Mouse (Mus musculus) embryonic facial prominence, embryonic 15.5 days (tissue): Measurements from ENCODE around the gene Ciart. TPM values are rescaled to one million over a fixed set of nuclear protein-coding genes. Genes with fewer than 3 reads are reported as not detected.
"Not testable (repeated sequence)": the region's sequence is repeated elsewhere in the genome, so short reads cannot be mapped to it uniquely, and the experiment has no call there.

ENCODE experiments used
- ATAC-seq: fragments of 200-750 bp; cut with Nextera tagmentation; 2 replicates; pipeline ENCODE4 v1.8.0; 2017; ENCODE audit warnings: low read depth, moderate TSS enrichment; ENCODE audit not compliant: insufficient number of reproducible peaks, low FRiP score, low TSS enrichment
- H3K27ac ChIP-seq: fragments of 300-500 bp; sonication (generic); replicated peaks from 2 replicates; pipeline ENCODE4 v1.5.1; 2015; ENCODE audit warnings: mild to moderate bottlenecking, inconsistent platforms
- H3K27me3 ChIP-seq: fragments of 300-500 bp; sonication (generic); 2 replicates; pipeline ENCODE4 v1.6.1; 2015; ENCODE audit warnings: inconsistent platforms
- H3K36me3 ChIP-seq: fragments of 300-500 bp; sonication (generic); 2 replicates; pipeline ENCODE4 v1.6.1; 2015; ENCODE audit warnings: mild to moderate bottlenecking, inconsistent platforms
- H3K4me1 ChIP-seq: fragments of 300-500 bp; sonication (generic); 2 replicates; pipeline ENCODE4 v1.6.1; 2015; ENCODE audit warnings: inconsistent platforms
- H3K4me2 ChIP-seq: fragments of 300-500 bp; sonication (generic); replicated peaks from 2 replicates; pipeline ENCODE4 v1.6.1; 2015; ENCODE audit warnings: mild to moderate bottlenecking, inconsistent platforms
- H3K4me3 ChIP-seq: fragments of 300-500 bp; sonication (generic); replicated peaks from 2 replicates; pipeline ENCODE4 v1.5.1; 2015; ENCODE audit warnings: mild to moderate bottlenecking, inconsistent platforms
- H3K9ac ChIP-seq: fragments of 300-500 bp; sonication (generic); 2 replicates; pipeline ENCODE4 v1.6.1; 2015; ENCODE audit warnings: inconsistent platforms
- H3K9me3 ChIP-seq: fragments of 300-500 bp; sonication (generic); replicated peaks from 2 replicates; pipeline ENCODE4 v1.6.1; 2016; ENCODE audit warnings: inconsistent platforms
- WGBS: fragments of 180-500 bp; shearing (Covaris S2); methylation state at CpG from one replicate; pipeline ENCODE4 v1.1.7; 2015; 5-methylcytosine and 5-hydroxymethylcytosine counted together
- polyA plus RNA-seq: library from polyadenylated mRNA; unstranded; fragments of >200 nt; fragmentation: Nextera tagmentation; extraction: Ambion mirVana; gene quantifications from 2 replicates; pipeline ENCODE4 v1.2.1, GENCODE M21; 2015

Gene Ciart
- polyA plus RNA-seq, 1 experiment from 2014 or later: 8.2 TPM

- H3K36me3 ChIP-seq: peaks cover 3% of the 10 kb centered on the region; the same call in 1 of the 2 replicates
- H3K9me3 ChIP-seq: no peaks in the 10 kb centered on the region
- peaks cover 34% of the 10 kb centered on the region for H3K4me1 ChIP-seq
- H3K9ac ChIP-seq: no peak overlapping the region
- no peak for ATAC-seq
- peaks cover 17% of the 10 kb centered on the region; the same call in 1 of the 2 replicates for H3K27me3 ChIP-seq
- H3K4me2 ChIP-seq: no peak overlapping the region
- no peak overlapping the region for H3K27ac ChIP-seq
- WGBS: 51% methylated on average over 9 of the region's 9 CpGs
- H3K4me3 ChIP-seq: no peak overlapping the region
These were observed 19.7 kb upstream of the Ciart start for GRCm38 (mm10) chr3:95901616-95902372.

GRCm38 (mm10) chr3:95899800-95900524 lies 17.9 kb upstream of the Ciart start:
- Histone ChIP-seq H3K9me3 (no peaks in the 10 kb centered on the region), H3K9ac (no peak overlapping the region), H3K36me3 (peaks cover 5% of the 10 kb centered on the region; the same call in 1 of the 2 replicates), H3K4me2 (no peak overlapping the region), H3K27ac (no peak overlapping the region), H3K4me3 (no peak overlapping the region), H3K27me3 (peaks cover 12% of the 10 kb centered on the region; the same call in 1 of the 2 replicates), H3K4me1 (peaks cover 21% of the 10 kb centered on the region)
- ATAC-seq: no peak
- WGBS: 70% methylated on average over 13 of the region's 13 CpGs

- H3K9ac ChIP-seq, H3K4me3 ChIP-seq, H3K36me3 ChIP-seq, ATAC-seq, H3K9me3 ChIP-seq, H3K27ac ChIP-seq, H3K27me3 ChIP-seq, H3K4me2 ChIP-seq: not testable (repeated sequence)
- WGBS: 88% methylated on average over 7 of the region's 7 CpGs
- peaks cover 33% of the 10 kb centered on the region for H3K4me1 ChIP-seq
These were observed 13.4 kb upstream of the Ciart start for GRCm38 (mm10) chr3:95895501-95895900.

- Histone ChIP-seq H3K4me3 (peak overlapping the region; percentile 64), H3K36me3 (peaks cover 5% of the 10 kb centered on the region; the same call in 1 of the 2 replicates), H3K4me2 (peak overlapping the region; percentile 65), H3K9ac (peak overlapping the region; percentile 65), H3K27ac (peak overlapping the region; percentile 78), H3K4me1 (peaks cover 39% of the 10 kb centered on the region), H3K27me3 (no peaks in the 10 kb centered on the region), H3K9me3 (no peaks in the 10 kb centered on the region)
- ATAC-seq: no peak
- WGBS: 8% methylated on average over 16 of the region's 16 CpGs
These were observed 12.5 kb upstream of the Ciart start for GRCm38 (mm10) chr3:95894317-95895160.

- H3K4me3 ChIP-seq: peak within 1 kb of the TSS; percentile 64
- H3K4me1 ChIP-seq: peaks cover 39% of the 10 kb centered on the region
- peak within 1 kb of the TSS; percentile 85 for H3K27ac ChIP-seq
- H3K36me3 ChIP-seq, H3K27me3 ChIP-seq, H3K9me3 ChIP-seq: not testable (repeated sequence)
- ATAC-seq: peak; percentile 98
- under 1% methylated on average over 26 of the region's 43 CpGs for WGBS
- peak within 1 kb of the TSS; percentile 65 for H3K4me2 ChIP-seq
- H3K9ac ChIP-seq: peak within 1 kb of the TSS; percentile 65
These were observed 11.7 kb upstream of the Ciart start, which contains the start of gene Aph1a for GRCm38 (mm10) chr3:95893606-95894316. Gene Aph1a, plus strand, starts transcription at chr3:95893969.

- peaks cover 39% of the 10 kb centered on the region for H3K4me1 ChIP-seq
- peak overlapping the region; percentile 85 for H3K27ac ChIP-seq
- WGBS: 11% methylated on average over 7 of the region's 7 CpGs
- H3K9ac ChIP-seq: no peak overlapping the region
- H3K4me3 ChIP-seq: peak overlapping the region; percentile 64
- no peaks in the 10 kb centered on the region for H3K27me3 ChIP-seq
- H3K4me2 ChIP-seq: peak overlapping the region; percentile 51
- H3K9me3 ChIP-seq: no peaks in the 10 kb centered on the region
- no peak for ATAC-seq
- H3K36me3 ChIP-seq: peaks cover 5% of the 10 kb centered on the region; the same call in 1 of the 2 replicates
These were observed 11.1 kb upstream of the Ciart start for GRCm38 (mm10) chr3:95893126-95893525.

- Histone ChIP-seq H3K9me3 (no peaks in the 10 kb centered on the region), H3K4me3 (peak overlapping the region; percentile 27), H3K4me2 (peak overlapping the region; percentile 41), H3K9ac (no peak overlapping the region; the same call in 1 of the 2 replicates), H3K36me3 (peaks cover 7% of the 10 kb centered on the region; the same call in 1 of the 2 replicates), H3K27ac (peak overlapping the region; percentile 85), H3K4me1 (peaks cover 39% of the 10 kb centered on the region), H3K27me3 (no peaks in the 10 kb centered on the region)
- no peak for ATAC-seq
- 29% methylated on average over 11 of the region's 11 CpGs for WGBS
These were observed 10.3 kb upstream of the Ciart start for GRCm38 (mm10) chr3:95892066-95893052.

- no peak for ATAC-seq
These were observed 9.4 kb upstream of the Ciart start, which contains the start of gene BC028528 for GRCm38 (mm10) chr3:95891211-95892065. Gene BC028528, minus strand, starts transcription at chr3:95892005.

GRCm38 (mm10) chr3:95889664-95890063 lies 7.6 kb upstream of the Ciart start:
- H3K27me3 ChIP-seq: no peaks in the 10 kb centered on the region
- peaks cover 31% of the 10 kb centered on the region for H3K4me1 ChIP-seq
- H3K9me3 ChIP-seq: no peaks in the 10 kb centered on the region
- no peak overlapping the region for H3K4me2 ChIP-seq
- H3K9ac ChIP-seq: no peak overlapping the region
- H3K36me3 ChIP-seq: 0 out of 2 replicates have a peak, but pooled peaks cover 3% of the 10 kb centered on the region
- no peak overlapping the region for H3K4me3 ChIP-seq
- no peak overlapping the region for H3K27ac ChIP-seq
- ATAC-seq: no peak
- WGBS: 33% methylated on average over 3 of the region's 3 CpGs

More at GRCm38 (mm10) chr3:95891211-95892065, 9.4 kb upstream of the Ciart start, which contains the start of gene BC028528:
- Histone ChIP-seq H3K27me3 (no peaks in the 10 kb centered on the region), H3K9me3 (no peaks in the 10 kb centered on the region), H3K4me1 (peaks cover 39% of the 10 kb centered on the region), H3K9ac (no peak within 1 kb of the TSS; the same call in 1 of the 2 replicates), H3K27ac (peak within 1 kb of the TSS; percentile 85), H3K4me3 (peak within 1 kb of the TSS; percentile 27), H3K36me3 (0 out of 2 replicates have a peak, but pooled peaks cover 6% of the 10 kb centered on the region), H3K4me2 (peak within 1 kb of the TSS; percentile 41)
- 32% methylated on average over 12 of the region's 12 CpGs for WGBS
